9 mouse cellular contexts compared by ENCODE assay signal in genomic region chr13:118379155-118379554, GRCm38 (mm10). TPM values are rescaled to one million over a fixed set of nuclear protein-coding genes. Genes with fewer than 3 reads are reported as not detected.
A peak's percentile ranks its signal among the peaks of the same experiment; 100 is the strongest.
DNase-seq lines count a peak whose midpoint lies in the region; ATAC-seq and TF ChIP-seq lines count a peak whose summit lies in the region.
"Had no signal": no experiment of that assay in that cellular context is flagged by ENCODE, and none has a peak within 500 bp of the region (broad histone marks: within the 10 kb centered on the region; RNA-seq: fewer than 3 reads in every experiment).

No protein-coding gene starts in this region.

- TF ChIP-seq CTCF in heart, postnatal 0 days (IDR thresholded peaks at IDR 0.05; ENCODE audit: low read depth), result peak; percentile 80
- peak; percentile 66 for TF ChIP-seq CTCF in ES-Bruce4 (IDR thresholded peaks at IDR 0.05; ENCODE audit: low read depth, low read length)
- TF ChIP-seq CTCF in lung, adult 2 months (IDR thresholded peaks at IDR 0.05; ENCODE audit: insufficient read depth, low read length), result peak; percentile 74

- H3K4me1 ChIP-seq in heart, postnatal 0 days (ENCODE audit: control insufficient read depth, insufficient read depth), result no peaks in the 10 kb centered on the region
- H3K4me1 ChIP-seq in ES-Bruce4 (ENCODE audit: control insufficient read depth, insufficient read depth, low read length), result no peaks in the 10 kb centered on the region
- H3K4me1 ChIP-seq in forebrain, embryonic 14.5 days (ENCODE audit: control insufficient read depth, insufficient read depth, low read length), result no peaks in the 10 kb centered on the region
- H3K4me1 ChIP-seq in lung, adult 2 months (ENCODE audit: control insufficient read depth, insufficient read depth, low read length), result no peaks in the 10 kb centered on the region
- H3K4me1 ChIP-seq: limb, embryonic 15.5 days had no signal

- no peaks in the 10 kb centered on the region for H3K9me3 ChIP-seq in heart, postnatal 0 days (replicated peaks; ENCODE audit: control insufficient read depth, low read length)
- H3K9me3 ChIP-seq in ES-Bruce4 (replicated peaks; ENCODE audit: control insufficient read depth, insufficient read depth, low read length, poor library complexity, severe bottlenecking), result no peaks in the 10 kb centered on the region
- H3K9me3 ChIP-seq in forebrain, embryonic 14.5 days (replicated peaks; ENCODE audit: control insufficient read depth, low read length), result no peaks in the 10 kb centered on the region
- H3K9me3 ChIP-seq: limb, embryonic 15.5 days had no signal

- no peak overlapping the region for H3K4me3 ChIP-seq in heart, postnatal 0 days (ENCODE audit: low read depth, low read length)
- no peak overlapping the region for H3K4me3 ChIP-seq in ES-Bruce4 (ENCODE audit: low read depth, low read length)
- H3K4me3 ChIP-seq in forebrain, embryonic 14.5 days (ENCODE audit: low read depth, low read length), result no peak overlapping the region
- no peak overlapping the region for H3K4me3 ChIP-seq in lung, adult 2 months (replicated peaks; ENCODE audit: extremely low read depth, low read depth, low read length)
- H3K4me3 ChIP-seq: limb, embryonic 15.5 days had no signal

- H3K4me2 ChIP-seq in heart, postnatal 0 days (ENCODE audit: low read depth, low read length), result no peak overlapping the region
- no peak overlapping the region for H3K4me2 ChIP-seq in forebrain, embryonic 14.5 days (ENCODE audit: low read length)
- H3K4me2 ChIP-seq: limb, embryonic 15.5 days had no signal

- no peak for TF ChIP-seq POLR2A in ES-Bruce4 (IDR thresholded peaks at IDR 0.05; ENCODE audit: insufficient read depth, low read length)
- TF ChIP-seq POLR2A in lung, adult 2 months (IDR thresholded peaks at IDR 0.05; ENCODE audit: borderline replicate concordance, extremely low read depth, low read depth, low read length), result no peak

- H3K27ac ChIP-seq in heart, postnatal 0 days (ENCODE audit: low read depth), result no peak overlapping the region
- no peak overlapping the region for H3K27ac ChIP-seq in ES-Bruce4 (ENCODE audit: insufficient read depth, low read length)
- H3K27ac ChIP-seq in forebrain, embryonic 14.5 days (ENCODE audit: low read depth, low read length), result no peak overlapping the region
- H3K27ac ChIP-seq: limb, embryonic 15.5 days had no signal

- H3K9ac ChIP-seq in heart, postnatal 0 days (replicated peaks; ENCODE audit: low read depth, low read length), result no peak overlapping the region
- H3K9ac ChIP-seq in ES-Bruce4 (ENCODE audit: low read depth, poor library complexity, severe bottlenecking), result no peak overlapping the region
- no peak overlapping the region for H3K9ac ChIP-seq in forebrain, embryonic 14.5 days (ENCODE audit: low read length)
- H3K9ac ChIP-seq: limb, embryonic 15.5 days had no signal

- WGBS in heart, postnatal 0 days, result 77% methylated on average over 1 of the region's 1 CpGs
- 67% methylated on average over 1 of the region's 1 CpGs for WGBS in forebrain, embryonic 14.5 days
- WGBS in lung, adult 2 months, result 37% methylated on average over 1 of the region's 1 CpGs

- ATAC-seq in heart, postnatal 0 days (ENCODE audit: insufficient read depth, low read depth), result no peak
- ATAC-seq in forebrain, embryonic 14.5 days, result no peak

- H3K36me3 ChIP-seq in heart, postnatal 0 days (replicated peaks; ENCODE audit: control insufficient read depth, insufficient read depth, low read length), result peaks cover 48% of the 10 kb centered on the region
- peaks cover 43% of the 10 kb centered on the region for H3K36me3 ChIP-seq in ES-Bruce4 (ENCODE audit: control insufficient read depth, insufficient read depth, low read length, poor library complexity, severe bottlenecking)
- H3K36me3 ChIP-seq in forebrain, embryonic 14.5 days (ENCODE audit: control insufficient read depth, insufficient read depth, low read length), result peaks cover 55% of the 10 kb centered on the region

- DNase-seq in heart, postnatal 0 days (ENCODE audit: low spot score), result peak; percentile 14
- no peak for DNase-seq in heart, adult 11 months
- peak; percentile 38 for DNase-seq in c-Kit-positive CD71-positive TER-119-negative erythroid progenitor cells, embryonic 14.5 days (ENCODE audit: low read depth)
- DNase-seq in forebrain, embryonic 14.5 days (ENCODE audit: low spot score), result peak; percentile 64
- DNase-seq in kidney, postnatal 25 days, result peak; percentile 46 to 80
- peak; percentile 34 for DNase-seq in lung, adult 2 months
- DNase-seq in right cerebral cortex, postnatal 36 days (ENCODE audit: low spot score in 2 of 2), result peak; percentile 43 to 63

- TF ChIP-seq EP300 in heart, postnatal 0 days (IDR thresholded peaks at IDR 0.05; ENCODE audit: low read depth), result no peak
- no peak for TF ChIP-seq EP300 in ES-Bruce4 (IDR thresholded peaks at IDR 0.05; ENCODE audit: insufficient read depth, low read depth, low read length)

- H3K27me3 ChIP-seq in heart, postnatal 0 days (ENCODE audit: control insufficient read depth, insufficient read depth, low read length), result no peaks in the 10 kb centered on the region
- H3K27me3 ChIP-seq in ES-Bruce4 (ENCODE audit: control insufficient read depth, insufficient read depth, low read length, poor library complexity, severe bottlenecking), result no peaks in the 10 kb centered on the region
- H3K27me3 ChIP-seq in forebrain, embryonic 14.5 days (replicated peaks; ENCODE audit: control insufficient read depth, insufficient read depth, low read length), result no peaks in the 10 kb centered on the region
- H3K27me3 ChIP-seq: limb, embryonic 15.5 days had no signal

RNA-seq across cellular contexts. Expression of gene B430218F22Rik, which starts 7.3 kb away (rescaled TPM):
- not detected in 2 replicates for total RNA-seq in heart, postnatal 0 days (2014; rRNA removed; ENCODE audit: low replicate concordance)
- 1.1 and 1.6 TPM in 2 replicates for polyA plus RNA-seq in heart, postnatal 0 days (2015; fragmentation: Nextera tagmentation; extraction: Ambion mirVana)
- polyA plus RNA-seq in ES-Bruce4 (2011; ENCODE audit: insufficient read depth, insufficient read length, low read depth, missing spikeins), result not detected in 2 replicates
- 0.45 and 0.60 TPM in 2 replicates for polyA plus RNA-seq in forebrain, embryonic 14.5 days (2014; fragmentation: Nextera tagmentation; extraction: Ambion mirVana)
- not detected in 2 replicates for polyA plus RNA-seq in lung, adult 2 months (2012; rRNA removed)

RNA-seq across cellular contexts. Expression of gene Mrps30, which starts 7.9 kb away (rescaled TPM):
- total RNA-seq in heart, postnatal 0 days (2014; rRNA removed; ENCODE audit: low replicate concordance), result 32.8 and 36.1 TPM in 2 replicates
- 34.7 and 36.2 TPM in 2 replicates for polyA plus RNA-seq in heart, postnatal 0 days (2015; fragmentation: Nextera tagmentation; extraction: Ambion mirVana)
- polyA plus RNA-seq in ES-Bruce4 (2011; ENCODE audit: insufficient read depth, insufficient read length, low read depth, missing spikeins), result 34.7 and 35.6 TPM in 2 replicates
- polyA plus RNA-seq in forebrain, embryonic 14.5 days (2014; fragmentation: Nextera tagmentation; extraction: Ambion mirVana), result 29.1 and 29.4 TPM in 2 replicates
- 12.3 and 17.3 TPM in 2 replicates for polyA plus RNA-seq in lung, adult 2 months (2012; rRNA removed)
